Mouse (Mus musculus) midbrain, embryonic 10.5 days (tissue): Measurements from ENCODE around the gene Inka1. TPM values are rescaled to one million over a fixed set of nuclear protein-coding genes. Genes with fewer than 3 reads are reported as not detected.

Source experiments
- DNase-seq: peaks from one replicate; pipeline ENCODE4 v3.0.0-alpha.2; 2017; ENCODE audit warnings: low spot score
- H3K27ac ChIP-seq: fragments of 300-500 bp; sonication (generic); replicated peaks from 2 replicates; pipeline ENCODE4 v1.5.1; 2016; ENCODE audit warnings: mild to moderate bottlenecking
- H3K27me3 ChIP-seq: fragments of 300-500 bp; sonication (generic); 2 replicates; pipeline ENCODE4 v1.6.1; 2016; ENCODE audit warnings: low read depth, mild to moderate bottlenecking; ENCODE audit not compliant: poor library complexity, severe bottlenecking
- H3K36me3 ChIP-seq: fragments of 300-500 bp; sonication (generic); 2 replicates; pipeline ENCODE4 v1.6.1; 2016; ENCODE audit warnings: mild to moderate bottlenecking, moderate library complexity
- H3K4me1 ChIP-seq: fragments of 300-500 bp; sonication (generic); 2 replicates; pipeline ENCODE4 v1.6.1; 2016
- H3K4me3 ChIP-seq: fragments of 300-500 bp; sonication (generic); 2 replicates; pipeline ENCODE4 v1.5.1; 2016; ENCODE audit warnings: mild to moderate bottlenecking, moderate library complexity
- H3K9me3 ChIP-seq: fragments of 300-500 bp; sonication (generic); replicated peaks from 2 replicates; pipeline ENCODE4 v1.6.1; 2016; ENCODE audit warnings: mild to moderate bottlenecking
- WGBS: fragments of 180-500 bp; shearing (Covaris S2); methylation state at CpG from one replicate; pipeline ENCODE4 v1.1.7; 2016; 5-methylcytosine and 5-hydroxymethylcytosine counted together
- polyA plus RNA-seq: library from polyadenylated mRNA; unstranded; fragments of >200 nt; fragmentation: Nextera tagmentation; extraction: Ambion mirVana; gene quantifications from 2 replicates; pipeline ENCODE4 v1.2.1, GENCODE M21; 2016

The Inka1 gene
- polyA plus RNA-seq, 1 experiment from 2014 or later: 32.1 TPM

GRCm38 (mm10) chr9:107962916-107963315 is 22.8 kb downstream of the Inka1 start:
- no peak for DNase-seq
- no peak overlapping the region for H3K27ac ChIP-seq
- peaks cover 96% of the 10 kb centered on the region for H3K36me3 ChIP-seq
- no peaks in the 10 kb centered on the region for H3K27me3 ChIP-seq
- H3K4me1 ChIP-seq: peaks cover 26% of the 10 kb centered on the region
- no peaks in the 10 kb centered on the region for H3K9me3 ChIP-seq
- H3K4me3 ChIP-seq: no peak overlapping the region
- WGBS: 93% methylated on average over 9 of the region's 9 CpGs

DNA sequence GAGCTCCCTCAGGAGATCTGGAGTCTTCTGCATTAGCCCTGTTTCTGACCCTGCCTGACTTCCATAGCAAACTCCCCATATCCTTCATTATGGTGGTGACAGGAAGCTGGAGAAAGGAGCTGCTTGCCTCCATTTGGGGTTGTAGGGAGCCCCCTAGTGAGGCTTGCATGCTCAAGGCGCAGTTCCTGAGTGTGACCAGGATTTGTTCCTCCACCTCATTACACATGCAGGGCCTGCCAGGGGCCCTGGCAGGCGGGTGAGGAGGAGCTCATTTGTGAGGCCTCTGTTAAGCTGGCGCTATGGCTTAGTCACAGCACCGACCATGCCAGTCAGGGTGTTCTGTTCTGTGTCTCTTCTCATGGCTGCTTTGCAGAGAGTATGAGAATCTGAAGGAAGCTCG is 23.8 kb downstream of the Inka1 start:
- no peaks in the 10 kb centered on the region for H3K9me3 ChIP-seq
- no peak overlapping the region for H3K27ac ChIP-seq
- 62% methylated on average over 5 of the region's 5 CpGs for WGBS
- no peaks in the 10 kb centered on the region for H3K27me3 ChIP-seq
- DNase-seq: no peak
- H3K36me3 ChIP-seq: peaks cover 99% of the 10 kb centered on the region
- peaks cover 36% of the 10 kb centered on the region for H3K4me1 ChIP-seq
- H3K4me3 ChIP-seq: no peak overlapping the region

DNA sequence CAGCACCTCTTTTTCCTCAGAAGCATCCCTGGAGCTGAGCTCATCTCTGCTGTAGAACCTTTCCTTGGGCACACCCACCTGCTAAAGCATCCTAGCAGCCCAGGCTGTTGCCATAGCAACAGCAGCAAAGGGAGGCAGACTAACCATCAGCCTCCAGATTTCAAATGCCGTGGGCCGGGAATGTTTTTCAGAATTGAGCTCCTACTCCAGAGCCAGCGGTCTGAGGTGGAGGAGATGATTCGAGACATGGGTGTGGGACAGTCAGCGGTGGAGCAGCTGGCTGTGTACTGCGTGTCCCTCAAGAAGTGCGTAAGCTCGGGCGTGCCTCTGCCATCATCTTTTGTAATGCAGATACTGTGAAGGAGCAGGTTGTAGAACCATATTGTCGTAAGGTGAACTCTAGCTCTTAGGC is 24.3 kb downstream of the Inka1 start:
- no peaks in the 10 kb centered on the region for H3K27me3 ChIP-seq
- H3K4me1 ChIP-seq: peaks cover 41% of the 10 kb centered on the region
- H3K27ac ChIP-seq: no peak overlapping the region
- peaks cover 99% of the 10 kb centered on the region for H3K36me3 ChIP-seq
- WGBS: 84% methylated on average over 10 of the region's 10 CpGs
- no peaks in the 10 kb centered on the region for H3K9me3 ChIP-seq
- no peak for DNase-seq
- H3K4me3 ChIP-seq: no peak overlapping the region

DNA sequence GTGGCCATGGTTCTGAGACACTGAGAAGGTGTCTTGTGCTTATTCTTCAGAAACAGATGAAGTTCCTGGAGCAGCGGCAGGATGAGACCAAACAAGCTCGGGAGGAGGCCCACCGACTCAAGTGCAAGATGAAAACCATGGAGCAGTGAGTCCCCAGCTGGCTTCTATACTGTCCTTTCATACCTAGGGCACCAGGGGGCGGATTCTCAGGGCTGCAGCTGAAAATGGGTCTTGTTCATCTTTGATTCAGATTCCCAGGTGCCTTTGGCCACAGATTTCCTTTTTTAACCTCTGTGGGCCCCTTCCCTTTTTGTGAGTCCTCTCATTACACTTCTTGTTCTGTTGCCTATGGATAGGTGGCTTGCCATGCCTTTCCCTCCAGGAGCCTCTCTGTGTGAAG is 24.8 kb downstream of the Inka1 start:
- no peak for DNase-seq
- 81% methylated on average over 4 of the region's 4 CpGs for WGBS
- Histone ChIP-seq H3K27me3 (no peaks in the 10 kb centered on the region), H3K4me1 (peaks cover 41% of the 10 kb centered on the region), H3K27ac (no peak overlapping the region), H3K4me3 (no peak overlapping the region), H3K36me3 (peaks cover 99% of the 10 kb centered on the region), H3K9me3 (no peaks in the 10 kb centered on the region)

GRCm38 (mm10) chr9:107959896-107960295 is 25.8 kb downstream of the Inka1 start:
- H3K36me3 ChIP-seq: peaks cover 94% of the 10 kb centered on the region
- no peak overlapping the region for H3K4me3 ChIP-seq
- no peaks in the 10 kb centered on the region for H3K9me3 ChIP-seq
- H3K27ac ChIP-seq: no peak overlapping the region
- DNase-seq: no peak
- H3K4me1 ChIP-seq: peaks cover 41% of the 10 kb centered on the region
- no peaks in the 10 kb centered on the region for H3K27me3 ChIP-seq
- 66% methylated on average over 6 of the region's 6 CpGs for WGBS

GRCm38 (mm10) chr9:107957141-107957540 is 28.5 kb downstream of the Inka1 start:
- H3K9me3 ChIP-seq: no peaks in the 10 kb centered on the region
- H3K4me1 ChIP-seq: peaks cover 48% of the 10 kb centered on the region
- DNase-seq: no peak
- H3K27me3 ChIP-seq: no peaks in the 10 kb centered on the region
- 31% methylated on average over 6 of the region's 6 CpGs for WGBS
- H3K36me3 ChIP-seq: peaks cover 68% of the 10 kb centered on the region
- peak overlapping the region; percentile 28; the same call in 1 of the 2 replicates for H3K27ac ChIP-seq
- no peak overlapping the region for H3K4me3 ChIP-seq

GRCm38 (mm10) chr9:107955613-107956289 is 29.9 kb downstream of the Inka1 start:
- H3K27me3 ChIP-seq: no peaks in the 10 kb centered on the region
- peaks cover 46% of the 10 kb centered on the region for H3K4me1 ChIP-seq
- WGBS: 85% methylated on average over 6 of the region's 6 CpGs
- H3K9me3 ChIP-seq: no peaks in the 10 kb centered on the region
- DNase-seq: no peak
- peaks cover 54% of the 10 kb centered on the region for H3K36me3 ChIP-seq
- no peak overlapping the region for H3K27ac ChIP-seq
- no peak overlapping the region for H3K4me3 ChIP-seq

DNA sequence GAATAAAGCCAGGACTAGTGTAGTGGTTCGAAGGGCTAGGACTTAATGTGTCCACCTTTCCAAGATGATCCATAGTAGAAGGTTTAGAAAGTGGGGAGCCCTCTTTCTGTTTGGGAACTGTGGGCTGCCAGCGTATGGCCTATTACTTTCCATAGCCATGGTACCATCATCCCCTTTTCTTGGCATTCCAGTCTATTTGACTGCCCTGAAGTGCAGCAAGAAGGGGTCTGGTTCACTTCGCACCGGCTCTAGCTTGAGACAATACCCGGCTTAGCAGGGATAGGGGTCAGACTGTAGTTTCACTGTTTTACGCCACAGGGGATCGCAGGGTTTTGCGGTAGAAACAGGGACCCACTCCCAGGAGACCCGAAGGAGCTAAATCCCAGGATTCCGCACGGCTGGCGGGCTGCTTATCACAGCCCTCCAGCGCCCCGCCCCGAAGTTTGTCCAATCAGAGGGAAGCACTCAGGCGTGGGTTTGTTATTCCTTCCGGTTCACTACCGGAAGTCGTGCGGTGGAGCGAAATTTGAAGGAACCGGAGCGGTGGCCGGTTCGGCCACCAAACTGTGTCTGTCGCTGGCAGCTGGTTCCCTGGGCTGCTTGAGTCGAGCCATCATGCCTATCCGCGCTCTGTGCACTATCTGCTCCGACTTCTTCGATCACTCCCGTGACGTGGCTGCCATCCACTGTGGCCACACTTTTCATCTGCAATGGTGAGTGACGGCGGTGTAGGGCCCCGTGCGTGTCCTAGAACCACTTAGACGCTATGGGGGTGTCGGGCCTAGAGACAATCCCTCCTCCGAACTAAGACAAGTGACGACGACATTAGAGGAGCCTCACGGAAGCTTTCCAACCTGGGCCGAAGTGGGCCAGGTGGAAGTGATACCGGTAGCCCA is 35.0 kb downstream of the Inka1 start:
- no peaks in the 10 kb centered on the region for H3K27me3 ChIP-seq
- H3K27ac ChIP-seq: peak overlapping the region; percentile 91
- peaks cover 28% of the 10 kb centered on the region for H3K4me1 ChIP-seq
- peaks cover 33% of the 10 kb centered on the region for H3K36me3 ChIP-seq
- no peaks in the 10 kb centered on the region for H3K9me3 ChIP-seq
- peak; percentile 92 for DNase-seq
- peak overlapping the region; percentile 91 for H3K4me3 ChIP-seq
- WGBS: 12% methylated on average over 45 of the region's 45 CpGs

- Histone ChIP-seq H3K4me1 (peaks cover 28% of the 10 kb centered on the region), H3K36me3 (peaks cover 32% of the 10 kb centered on the region), H3K27ac (peak within 1 kb of the TSS; percentile 91), H3K4me3 (peak within 1 kb of the TSS; percentile 91), H3K27me3 (no peaks in the 10 kb centered on the region), H3K9me3 (no peaks in the 10 kb centered on the region)
- DNase-seq: no peak
- WGBS: 93% methylated on average over 10 of the region's 10 CpGs
Measured at GRCm38 (mm10) chr9:107949922-107950235, 35.8 kb downstream of the Inka1 start, which contains the start of gene Traip. TSS of gene Traip (plus strand) at chr9:107950136.

GRCm38 (mm10) chr9:107949184-107949921 is 36.3 kb downstream of the Inka1 start:
- Histone ChIP-seq H3K4me1 (peaks cover 28% of the 10 kb centered on the region), H3K27ac (no peak overlapping the region; the same call in 1 of the 2 replicates), H3K4me3 (no peak overlapping the region), H3K36me3 (peaks cover 32% of the 10 kb centered on the region), H3K27me3 (no peaks in the 10 kb centered on the region), H3K9me3 (no peaks in the 10 kb centered on the region)
- DNase-seq: no peak
- 81% methylated on average over 13 of the region's 13 CpGs for WGBS

DNA sequence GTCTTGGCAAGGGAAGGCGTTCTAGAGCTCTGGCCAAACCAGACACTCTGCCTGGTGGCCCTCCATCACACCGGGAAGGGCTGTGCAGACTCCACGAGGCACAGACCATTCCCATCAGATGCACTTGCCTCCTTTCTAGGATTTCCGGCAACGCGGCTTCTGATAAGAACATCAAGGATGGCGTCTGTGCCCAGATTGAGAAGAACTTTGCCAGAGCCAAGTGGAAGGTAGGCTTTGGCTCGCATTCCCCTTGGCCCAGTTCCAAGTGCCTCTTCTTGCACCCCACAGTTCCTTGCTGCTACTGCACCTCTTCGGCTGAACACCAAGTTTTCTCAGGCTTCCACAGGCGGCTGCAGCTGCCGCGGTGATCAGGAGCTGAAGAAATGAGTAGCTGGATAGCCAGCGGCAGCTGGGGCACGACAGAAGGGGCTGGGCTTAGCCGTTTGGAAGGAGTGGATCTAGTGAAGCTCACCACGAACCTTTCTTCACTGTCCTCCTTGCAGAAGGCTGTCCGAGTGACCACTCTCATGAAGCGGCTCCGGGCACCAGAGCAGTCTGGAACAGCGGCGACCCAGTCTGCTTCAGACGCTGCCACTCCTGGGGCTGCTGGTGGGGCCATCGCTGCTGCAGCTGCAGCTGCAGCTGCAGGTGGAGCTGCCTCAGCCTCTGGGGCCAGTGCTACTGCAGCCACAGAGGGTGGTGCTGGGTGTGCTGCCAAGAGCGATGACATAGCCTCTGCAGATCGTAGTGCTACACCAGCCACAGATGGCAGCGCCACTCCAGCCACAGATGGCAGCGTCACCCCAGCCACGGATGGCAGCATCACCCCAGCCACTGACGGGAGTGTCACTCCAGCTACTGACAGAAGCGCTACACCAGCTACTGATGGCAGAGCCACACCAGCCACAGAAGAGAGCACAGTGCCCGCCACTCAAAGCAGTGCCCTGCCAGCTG is 38.2 kb downstream of the Inka1 start:
- no peaks in the 10 kb centered on the region for H3K27me3 ChIP-seq
- H3K4me1 ChIP-seq: peaks cover 24% of the 10 kb centered on the region
- no peaks in the 10 kb centered on the region for H3K9me3 ChIP-seq
- H3K27ac ChIP-seq: no peak overlapping the region
- WGBS: 92% methylated on average over 31 of the region's 31 CpGs
- no peak overlapping the region for H3K4me3 ChIP-seq
- H3K36me3 ChIP-seq: peaks cover 32% of the 10 kb centered on the region
- DNase-seq: no peak

- Histone ChIP-seq H3K4me3 (peak overlapping the region; percentile 75), H3K27ac (peak overlapping the region; percentile 89), H3K36me3 (no peaks in the 10 kb centered on the region), H3K4me1 (peaks cover 45% of the 10 kb centered on the region), H3K27me3 (peaks cover 38% of the 10 kb centered on the region), H3K9me3 (no peaks in the 10 kb centered on the region)
- DNase-seq: no peak
- WGBS: 9% methylated on average over 3 of the region's 3 CpGs
Measured at GRCm38 (mm10) chr9:107936831-107937230, 48.8 kb downstream of the Inka1 start.
